Mouse (Mus musculus) spleen, postnatal 36 days (tissue): ENCODE data around the gene Olfr76.
"Not testable (repeated sequence)": the region's sequence is repeated elsewhere in the genome, so short reads cannot be mapped to it uniquely, and the experiment has no call there.

ENCODE experiments used
- DNase-seq, 2 experiments: peaks; one replicate each; pipeline ENCODE4 v3.0.0; 2022; ENCODE audit warnings: low spot score in 2 of 2, mixed read lengths in 1 of 2

Olfr76 gene

GRCm38 (mm10) chr19:12123103-12123502 is at the start of gene Olfr76:
Olfr76 (minus strand) TSS chr19:12123203.
- no peak for DNase-seq

GRCm38 (mm10) chr19:12170062-12170599 is 47.1 kb upstream of the Olfr76 start, which contains the start of gene Olfr1555-ps1:
Olfr1555-ps1 (minus strand) TSS chr19:12170112.
- not testable (repeated sequence) for DNase-seq

GRCm38 (mm10) chr19:12145452-12145851 is 22.4 kb upstream of the Olfr76 start:
- no peak for DNase-seq

GRCm38 (mm10) chr19:12143356-12143755 is 20.4 kb upstream of the Olfr76 start:
- no peak for DNase-seq

- no peak for DNase-seq
Observed at GRCm38 (mm10) chr19:12134289-12134688, 11.3 kb upstream of the Olfr76 start.

- no peak for DNase-seq
Observed at GRCm38 (mm10) chr19:12116464-12116863, 6.5 kb downstream of the Olfr76 start.

- no peak for DNase-seq
Observed at GRCm38 (mm10) chr19:12115797-12116196, 7.2 kb downstream of the Olfr76 start, which contains the start of gene Olfr1428. Olfr1428 (minus strand) TSS chr19:12115897.

GRCm38 (mm10) chr19:12113807-12114206 is 9.2 kb downstream of the Olfr76 start:
- DNase-seq, result no peak

- DNase-seq, result no peak
Observed at GRCm38 (mm10) chr19:12104541-12104940, 18.5 kb downstream of the Olfr76 start.

GRCm38 (mm10) chr19:12103234-12103633 is 19.8 kb downstream of the Olfr76 start, which contains the start of gene Olfr1427:
Olfr1427 (minus strand) TSS chr19:12103334.
- no peak for DNase-seq

GRCm38 (mm10) chr19:12091913-12092312 is 31.1 kb downstream of the Olfr76 start, which contains the start of gene Olfr1426:
Olfr1426 (minus strand) TSS chr19:12092013.
- DNase-seq, result no peak

- not testable (repeated sequence) for DNase-seq
Observed at GRCm38 (mm10) chr19:12077631-12078030, 45.4 kb downstream of the Olfr76 start, which contains the start of gene Olfr1425. Olfr1425 (minus strand) TSS chr19:12077731.

- not testable (repeated sequence) for DNase-seq
Observed at GRCm38 (mm10) chr19:12069546-12069945, 53.5 kb downstream of the Olfr76 start.
